Mouse (Mus musculus): ENCODE measurements around the gene Slc38a3. TPM values are rescaled to one million over a fixed set of nuclear protein-coding genes. Genes with fewer than 3 reads are reported as not detected.
"Not testable (repeated sequence)": the region's sequence is repeated elsewhere in the genome, so short reads cannot be mapped to it uniquely, and the experiment has no call there.

Gene Slc38a3
- polyA plus RNA-seq, 1 experiment from 2014 or later = 8.3 TPM

DNA sequence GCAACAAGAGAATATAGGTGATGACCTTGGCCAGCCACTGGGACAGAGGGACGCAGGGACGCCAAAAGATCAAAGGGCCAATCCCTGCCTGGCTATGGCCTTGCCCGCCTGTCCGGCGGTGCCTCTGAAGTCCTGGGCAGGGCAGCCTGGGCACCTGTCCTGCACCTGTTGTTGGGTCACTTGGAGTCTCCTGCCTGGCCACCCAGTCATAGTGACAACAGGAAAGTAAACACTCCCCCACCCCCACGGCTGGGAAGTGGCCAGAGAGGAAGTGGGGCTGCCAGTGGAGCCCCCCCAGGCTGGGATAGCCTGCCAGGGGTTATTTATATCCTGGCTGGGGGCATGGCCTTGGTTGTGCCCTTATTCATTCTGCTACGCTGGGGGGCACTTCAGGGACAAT, 25.3 kb upstream of the Slc38a3 start:
- no peaks in the 10 kb centered on the region for H3K27me3 ChIP-seq
- ATAC-seq (ENCODE audit: insufficient number of reproducible peaks, insufficient read depth, low FRiP score, low TSS enrichment) = no peak
- peaks cover 58% of the 10 kb centered on the region for H3K36me3 ChIP-seq
- no peak overlapping the region for H3K9ac ChIP-seq
- H3K9me3 ChIP-seq = no peaks in the 10 kb centered on the region
- H3K27ac ChIP-seq = no peak overlapping the region
- WGBS = 71% methylated on average over 7 of the region's 7 CpGs
- no peak overlapping the region for H3K4me2 ChIP-seq (replicated peaks)
- H3K4me1 ChIP-seq = peaks cover 53% of the 10 kb centered on the region
- H3K4me3 ChIP-seq = no peak overlapping the region

DNA sequence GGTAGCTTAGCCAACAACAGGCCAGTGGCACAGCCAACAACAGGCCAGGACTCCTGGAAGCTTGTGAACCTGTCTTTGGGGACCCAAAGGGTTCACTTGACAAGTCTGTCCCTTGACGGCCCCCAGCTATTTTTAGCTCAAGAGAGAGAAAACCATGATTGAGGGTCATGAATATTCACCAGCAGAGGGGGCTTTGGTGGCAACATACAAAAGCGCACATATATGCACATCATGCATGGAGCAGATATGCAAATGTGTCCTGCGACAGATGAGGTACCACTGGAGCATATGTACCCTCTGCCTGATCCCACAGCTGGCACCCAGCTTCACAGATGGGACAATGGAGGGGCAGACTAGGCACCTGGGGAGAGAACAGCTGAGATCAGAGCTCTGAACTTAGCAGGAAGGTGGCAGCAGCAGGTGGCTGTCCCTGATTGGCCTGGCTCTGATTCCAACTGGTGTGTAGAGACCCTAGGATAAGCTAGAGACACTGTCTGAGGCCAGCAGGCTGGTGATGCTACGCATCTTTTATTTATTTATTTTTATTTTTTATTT, 24.2 kb upstream of the Slc38a3 start:
- ATAC-seq (ENCODE audit: insufficient number of reproducible peaks, insufficient read depth, low FRiP score, low TSS enrichment) = no peak
- Histone ChIP-seq H3K4me1 (peaks cover 42% of the 10 kb centered on the region), H3K9ac (no peak overlapping the region), H3K27me3 (no peaks in the 10 kb centered on the region), H3K27ac (no peak overlapping the region), H3K9me3 (no peaks in the 10 kb centered on the region), H3K4me2 (replicated peaks) (no peak overlapping the region), H3K36me3 (peaks cover 68% of the 10 kb centered on the region), H3K4me3 (no peak overlapping the region)
- 66% methylated on average over 4 of the region's 4 CpGs for WGBS

DNA sequence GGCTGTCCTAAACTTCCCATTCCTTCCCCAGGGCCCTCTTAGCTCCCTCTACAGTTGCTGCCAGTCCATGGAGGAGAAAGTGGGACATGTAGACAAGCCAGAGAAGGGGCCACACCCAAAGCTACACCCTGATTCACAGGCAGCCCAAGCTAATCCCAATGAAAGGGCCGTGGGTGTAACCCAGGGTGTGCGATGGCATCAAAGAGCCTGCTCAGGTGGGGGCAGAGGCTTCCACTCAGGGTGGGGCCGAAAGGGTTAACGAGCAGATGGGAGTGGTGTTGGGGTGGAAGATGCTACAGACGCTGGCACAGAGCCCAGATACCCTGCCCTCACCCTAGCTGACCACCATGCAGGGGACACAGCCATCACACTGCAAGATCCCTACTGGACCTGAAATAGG, 23.5 kb upstream of the Slc38a3 start:
- H3K9me3 ChIP-seq = no peaks in the 10 kb centered on the region
- no peak overlapping the region for H3K27ac ChIP-seq
- no peak overlapping the region for H3K4me3 ChIP-seq
- H3K9ac ChIP-seq = no peak overlapping the region
- whole genome bisulfite sequencing = 86% methylated on average over 5 of the region's 5 CpGs
- H3K4me2 ChIP-seq (replicated peaks) = no peak overlapping the region
- H3K4me1 ChIP-seq = peaks cover 34% of the 10 kb centered on the region
- no peak for ATAC-seq (ENCODE audit: insufficient number of reproducible peaks, insufficient read depth, low FRiP score, low TSS enrichment)
- peaks cover 73% of the 10 kb centered on the region for H3K36me3 ChIP-seq
- H3K27me3 ChIP-seq = no peaks in the 10 kb centered on the region

DNA sequence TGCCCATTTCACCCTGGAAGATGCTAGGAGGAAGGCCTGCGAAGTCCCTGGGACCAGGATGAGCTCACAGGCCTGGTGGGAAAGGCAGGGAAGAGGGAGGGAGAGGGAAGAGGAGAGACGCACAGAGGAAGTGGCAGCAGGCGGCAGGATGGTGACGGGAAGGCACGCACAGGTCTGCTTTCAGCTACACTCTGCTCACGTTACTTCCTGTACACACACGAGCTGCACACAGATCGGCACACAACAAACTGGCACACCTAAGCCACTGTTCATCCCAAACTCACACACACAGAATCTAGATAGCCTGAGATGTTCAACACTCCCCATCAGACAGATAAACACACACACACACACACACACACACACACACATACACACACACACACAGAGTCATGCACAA, 21.1 kb upstream of the Slc38a3 start:
- WGBS = 68% methylated on average over 8 of the region's 8 CpGs
- Histone ChIP-seq H3K4me2 (replicated peaks) (no peak overlapping the region), H3K9me3 (no peaks in the 10 kb centered on the region), H3K4me3 (no peak overlapping the region), H3K36me3 (peaks cover 91% of the 10 kb centered on the region), H3K9ac (no peak overlapping the region), H3K27ac (no peak overlapping the region), H3K4me1 (peaks cover 14% of the 10 kb centered on the region), H3K27me3 (no peaks in the 10 kb centered on the region)
- ATAC-seq (ENCODE audit: insufficient number of reproducible peaks, insufficient read depth, low FRiP score, low TSS enrichment) = no peak

DNA sequence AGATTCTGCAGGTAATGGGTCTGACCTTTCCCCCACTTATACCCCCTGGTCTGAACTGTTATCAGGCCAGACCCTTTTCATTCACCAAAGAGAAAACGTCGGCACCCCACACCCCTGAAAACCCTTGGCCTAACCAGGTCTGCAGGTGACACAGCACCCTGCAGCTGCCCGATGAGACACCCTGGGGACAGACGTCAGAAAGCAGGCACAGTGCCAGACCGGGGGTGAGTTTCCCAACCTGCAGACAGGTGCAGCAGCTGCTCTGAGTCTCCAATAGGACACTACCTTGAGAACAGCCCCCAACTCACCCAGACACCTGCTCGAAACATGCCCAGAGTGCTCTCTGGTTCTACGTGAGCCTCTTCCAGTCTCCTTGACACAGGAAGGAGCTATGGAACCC, 19.6 kb upstream of the Slc38a3 start:
- H3K36me3 ChIP-seq = peaks cover 93% of the 10 kb centered on the region
- 84% methylated on average over 7 of the region's 7 CpGs for WGBS
- H3K27me3 ChIP-seq = no peaks in the 10 kb centered on the region
- H3K4me1 ChIP-seq = peaks cover 3% of the 10 kb centered on the region; the same call in 1 of the 2 replicates
- no peak for ATAC-seq (ENCODE audit: insufficient number of reproducible peaks, insufficient read depth, low FRiP score, low TSS enrichment)
- no peak overlapping the region for H3K9ac ChIP-seq
- H3K4me2 ChIP-seq (replicated peaks) = no peak overlapping the region
- no peak overlapping the region for H3K4me3 ChIP-seq
- H3K9me3 ChIP-seq = no peaks in the 10 kb centered on the region
- no peak overlapping the region for H3K27ac ChIP-seq

DNA sequence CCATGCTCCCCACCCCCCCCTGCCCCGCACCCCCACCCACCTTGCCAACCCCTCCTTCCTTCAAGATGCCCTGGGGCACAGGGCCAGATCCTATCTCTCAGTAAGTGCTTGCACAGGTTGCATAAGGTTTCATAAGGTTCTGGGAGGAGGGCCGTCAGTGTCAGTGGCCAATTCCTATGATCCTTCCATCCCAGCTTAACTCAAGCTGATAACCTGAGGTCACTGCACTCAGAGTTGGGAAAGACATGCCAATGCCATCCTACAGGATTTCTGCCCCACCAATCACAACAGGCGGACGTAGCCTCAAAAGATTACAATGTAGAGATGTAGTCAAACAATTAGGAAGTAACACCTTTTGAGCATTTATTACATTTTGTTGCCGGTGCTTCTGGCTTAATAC, 19.1 kb upstream of the Slc38a3 start:
- H3K27me3 ChIP-seq = no peaks in the 10 kb centered on the region
- WGBS = 87% methylated on average over 5 of the region's 5 CpGs
- H3K4me3 ChIP-seq = no peak overlapping the region

DNA sequence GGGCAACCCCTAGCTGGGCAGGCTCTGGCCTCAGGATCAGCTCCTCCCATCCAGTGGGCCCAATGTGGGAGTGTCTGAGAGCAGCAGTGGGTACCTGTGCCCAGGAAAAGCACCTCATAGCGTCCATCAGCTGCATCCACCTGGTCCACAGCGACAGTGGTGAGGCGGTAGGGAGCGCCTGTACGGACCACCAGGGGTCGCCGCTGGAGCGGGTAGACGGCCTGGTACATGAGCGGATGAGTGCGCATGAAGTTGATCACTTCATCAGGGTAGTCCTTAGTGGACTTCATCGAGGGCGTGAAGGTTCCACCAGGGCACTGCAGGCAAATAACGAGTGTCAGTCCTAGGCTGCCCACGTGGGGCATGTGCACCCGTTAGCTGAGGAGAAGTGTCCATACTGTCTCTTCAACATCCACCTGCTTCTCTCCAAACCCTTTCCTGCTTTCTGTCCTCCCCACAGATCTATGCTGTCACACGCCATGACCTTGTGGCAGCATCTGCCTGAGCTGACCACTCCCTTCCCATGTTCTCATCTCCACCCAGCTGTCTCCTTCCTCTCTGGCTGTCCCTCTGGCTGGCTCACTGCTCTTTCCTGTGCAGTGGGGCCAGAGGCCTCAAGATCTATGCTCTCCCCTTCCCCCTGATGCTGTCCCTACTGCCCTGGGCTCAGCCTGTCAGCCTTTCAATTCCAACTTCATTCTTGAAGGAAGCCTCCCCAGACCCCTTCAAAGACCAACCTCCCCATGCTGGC, 16.1 kb upstream of the Slc38a3 start:
- H3K9ac ChIP-seq = 0 out of 2 replicates have a peak overlapping the region, but pooled peaks have one; percentile 1
- peaks cover 90% of the 10 kb centered on the region for H3K36me3 ChIP-seq
- H3K27ac ChIP-seq = no peak overlapping the region
- no peak overlapping the region for H3K4me2 ChIP-seq (replicated peaks)
- no peaks in the 10 kb centered on the region for H3K9me3 ChIP-seq
- H3K4me3 ChIP-seq = no peak overlapping the region
- H3K4me1 ChIP-seq = no peaks in the 10 kb centered on the region
- WGBS = 47% methylated on average over 17 of the region's 17 CpGs
- 0 out of 2 replicates have a peak, but pooled peaks cover 2% of the 10 kb centered on the region for H3K27me3 ChIP-seq
- ATAC-seq (ENCODE audit: insufficient number of reproducible peaks, insufficient read depth, low FRiP score, low TSS enrichment) = peak; percentile 54

More for the DNA sequence above, 19.1 kb upstream of the Slc38a3 start:
- no peak for ATAC-seq (ENCODE audit: insufficient number of reproducible peaks, insufficient read depth, low FRiP score, low TSS enrichment)
- Histone ChIP-seq H3K9me3 (no peaks in the 10 kb centered on the region), H3K36me3 (peaks cover 94% of the 10 kb centered on the region), H3K27ac (no peak overlapping the region), H3K4me2 (replicated peaks) (no peak overlapping the region), H3K9ac (no peak overlapping the region), H3K4me1 (peaks cover under 1% of the 10 kb centered on the region; the same call in 1 of the 2 replicates)

DNA sequence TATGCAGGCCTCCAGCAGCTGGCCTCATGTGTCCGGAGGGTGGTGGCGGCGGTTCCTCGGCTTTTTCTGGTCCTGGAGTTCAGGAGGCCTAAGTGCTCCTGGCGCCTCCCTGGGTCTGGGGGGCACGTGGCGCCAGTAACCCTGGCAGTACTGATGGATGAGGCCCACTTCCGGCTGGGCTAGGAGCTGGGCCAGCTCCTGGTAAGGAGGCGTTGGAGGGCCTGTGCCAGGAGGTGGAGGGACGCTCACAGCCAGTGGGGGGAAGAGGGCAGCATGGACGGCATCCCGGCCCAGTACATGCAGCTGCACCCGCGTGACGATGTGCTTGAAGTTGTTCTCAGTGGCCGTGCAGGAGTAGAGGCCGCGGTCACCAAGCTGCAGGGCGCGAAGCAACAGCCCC, 13.1 kb upstream of the Slc38a3 start:
- H3K27ac ChIP-seq = no peak overlapping the region
- H3K36me3 ChIP-seq = peaks cover 60% of the 10 kb centered on the region
- peaks cover 6% of the 10 kb centered on the region for H3K27me3 ChIP-seq
- no peak overlapping the region for H3K4me3 ChIP-seq
- H3K9ac ChIP-seq = no peak overlapping the region; the same call in 1 of the 2 replicates
- no peak overlapping the region for H3K4me2 ChIP-seq (replicated peaks)
- ATAC-seq (ENCODE audit: insufficient number of reproducible peaks, insufficient read depth, low FRiP score, low TSS enrichment) = no peak
- H3K9me3 ChIP-seq = no peaks in the 10 kb centered on the region
- 85% methylated on average over 20 of the region's 20 CpGs for WGBS
- no peaks in the 10 kb centered on the region for H3K4me1 ChIP-seq

DNA sequence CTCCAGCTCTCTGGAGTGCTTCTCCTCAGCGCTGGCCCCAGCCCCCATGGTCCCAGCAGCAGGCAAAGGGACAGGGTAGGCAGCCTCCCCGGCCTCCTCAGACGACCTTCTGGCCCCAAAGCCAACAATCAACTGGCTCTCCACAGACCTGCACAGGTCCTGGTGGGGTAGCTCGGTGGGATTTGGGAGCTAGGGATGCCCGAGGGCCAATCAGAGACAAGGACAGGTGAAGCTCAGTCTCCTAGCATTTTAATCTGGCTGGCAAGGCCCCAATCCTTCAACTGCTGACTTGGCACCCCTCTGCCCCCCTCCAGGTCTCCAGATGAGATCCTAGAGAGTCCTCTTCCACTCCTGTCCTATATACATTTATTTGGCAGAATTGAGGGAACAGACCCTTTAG, 10.2 kb upstream of the Slc38a3 start, which contains the start of gene Gnat1:
Gene Gnat1 (minus strand): TSS at position 212 of the 400 bp plus-strand sequence.
- H3K4me2 ChIP-seq (replicated peaks) = no peak within 1 kb of the TSS
- H3K27ac ChIP-seq = no peak within 1 kb of the TSS
- ATAC-seq (ENCODE audit: insufficient number of reproducible peaks, insufficient read depth, low FRiP score, low TSS enrichment) = no peak
- no peak within 1 kb of the TSS for H3K4me3 ChIP-seq
- peaks cover 32% of the 10 kb centered on the region for H3K27me3 ChIP-seq
- WGBS = 43% methylated on average over 5 of the region's 5 CpGs
- H3K9me3 ChIP-seq = no peaks in the 10 kb centered on the region
- H3K9ac ChIP-seq = no peak within 1 kb of the TSS
- H3K36me3 ChIP-seq = peaks cover 31% of the 10 kb centered on the region
- peaks cover 19% of the 10 kb centered on the region for H3K4me1 ChIP-seq

DNA sequence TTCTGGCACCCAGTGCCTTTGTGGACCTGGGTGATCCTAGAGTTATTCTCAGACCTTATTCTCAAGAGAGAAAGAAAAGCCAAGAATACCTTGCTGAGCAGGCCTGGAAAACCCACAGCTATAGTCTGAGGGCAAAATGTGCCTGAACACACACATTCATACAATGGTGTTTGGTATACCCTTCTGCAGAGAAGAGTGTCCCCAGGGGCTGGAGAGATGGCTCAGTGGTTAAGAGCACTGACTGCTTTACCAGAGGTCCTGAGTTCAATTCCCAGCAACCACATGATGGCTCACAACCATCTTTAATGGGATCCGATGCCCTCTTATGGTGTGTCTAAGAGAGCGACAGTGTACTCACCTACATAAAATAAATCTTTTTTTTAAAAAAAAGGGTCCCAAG, 9.5 kb upstream of the Slc38a3 start:
- H3K9me3 ChIP-seq = no peaks in the 10 kb centered on the region
- WGBS = 83% methylated on average over 2 of the region's 2 CpGs
- no peak overlapping the region for H3K9ac ChIP-seq
- no peak overlapping the region for H3K27ac ChIP-seq
- H3K4me1 ChIP-seq = peaks cover 19% of the 10 kb centered on the region
- H3K4me2 ChIP-seq (replicated peaks) = no peak overlapping the region
- no peak overlapping the region for H3K4me3 ChIP-seq
- H3K36me3 ChIP-seq = peaks cover 25% of the 10 kb centered on the region
- no peak for ATAC-seq (ENCODE audit: insufficient number of reproducible peaks, insufficient read depth, low FRiP score, low TSS enrichment)
- peaks cover 35% of the 10 kb centered on the region for H3K27me3 ChIP-seq

DNA sequence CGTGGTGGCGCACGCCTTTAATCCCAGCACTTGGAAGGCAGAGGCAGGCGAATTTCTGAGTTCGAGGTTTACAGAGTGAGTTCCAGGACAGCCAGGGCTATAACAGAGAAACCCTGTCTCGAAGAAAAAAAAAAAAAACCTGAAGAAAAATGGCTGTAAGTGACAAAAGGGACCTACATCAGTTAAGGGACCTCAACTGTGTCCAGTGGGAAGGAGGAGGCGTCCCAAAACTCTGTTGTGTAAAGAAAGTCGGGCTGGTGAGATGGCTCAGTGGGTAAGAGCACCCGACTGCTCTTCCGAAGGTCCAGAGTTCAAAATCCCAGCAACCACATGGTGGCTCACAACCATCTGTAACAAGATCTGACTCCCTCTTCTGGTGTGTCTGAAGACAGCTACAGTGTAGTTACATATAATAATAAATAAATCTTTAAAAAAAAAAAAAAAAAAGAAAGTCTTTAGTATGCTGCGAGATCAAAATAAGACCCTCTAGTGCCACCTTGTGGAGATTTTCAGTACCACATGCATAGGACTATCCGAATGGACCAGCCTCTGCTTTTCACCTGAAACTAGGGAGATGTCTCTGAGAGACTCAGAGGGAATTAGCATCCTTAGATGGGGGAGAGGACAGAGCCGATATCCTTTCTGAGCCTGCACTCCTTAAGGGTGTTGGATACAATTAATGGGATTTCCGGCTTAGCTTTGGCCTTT, 8.6 kb upstream of the Slc38a3 start:
- not testable (repeated sequence) for H3K4me2 ChIP-seq (replicated peaks); H3K9me3 ChIP-seq; ATAC-seq (ENCODE audit: insufficient number of reproducible peaks, insufficient read depth, low FRiP score, low TSS enrichment); H3K4me3 ChIP-seq; H3K9ac ChIP-seq; H3K27ac ChIP-seq
- Histone ChIP-seq H3K4me1 (peaks cover 19% of the 10 kb centered on the region), H3K36me3 (peaks cover 16% of the 10 kb centered on the region), H3K27me3 (peaks cover 35% of the 10 kb centered on the region)
- WGBS = 37% methylated on average over 14 of the region's 14 CpGs
